Mouse (Mus musculus) cerebellum, adult (tissue): Measurements from ENCODE around the gene Hoxc9.

Source experiments
- ATAC-seq: cut with Nextera tagmentation; 2 replicates; pipeline ENCODE4 v1.9.2; 2017; ENCODE audit warnings: mild to moderate bottlenecking, moderate library complexity, mixed read lengths; ENCODE audit not compliant: insufficient number of reproducible peaks, low FRiP score, low TSS enrichment

The Hoxc9 gene

GRCm38 (mm10) chr15:103015406-103016166 lies 39.3 kb downstream of the Hoxc9 start:
- ATAC-seq: no peak

DNA sequence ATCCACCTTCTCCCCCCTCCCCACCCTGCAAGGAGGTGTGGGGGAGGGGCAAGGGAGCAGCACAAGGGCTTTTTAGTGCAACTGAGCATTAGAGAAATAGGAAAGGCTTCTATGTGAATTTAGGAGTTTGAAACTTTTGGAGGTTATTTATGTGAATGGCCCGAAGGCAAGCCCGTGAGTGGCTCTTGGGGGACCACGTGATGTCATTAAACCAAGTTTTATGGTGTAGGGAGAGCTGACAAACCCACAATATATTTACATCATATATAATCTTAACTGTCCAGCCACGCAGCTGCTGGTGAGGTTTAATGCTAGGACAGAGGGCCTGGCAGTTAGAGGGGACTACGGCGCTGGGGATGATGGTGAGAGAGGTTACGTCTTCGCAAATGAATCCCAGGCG lies 42.4 kb downstream of the Hoxc9 start, which contains the start of gene Hoxc4:
Hoxc4 (plus strand) TSS at position 299 of the 400 bp plus-strand sequence.
- no peak for ATAC-seq

DNA sequence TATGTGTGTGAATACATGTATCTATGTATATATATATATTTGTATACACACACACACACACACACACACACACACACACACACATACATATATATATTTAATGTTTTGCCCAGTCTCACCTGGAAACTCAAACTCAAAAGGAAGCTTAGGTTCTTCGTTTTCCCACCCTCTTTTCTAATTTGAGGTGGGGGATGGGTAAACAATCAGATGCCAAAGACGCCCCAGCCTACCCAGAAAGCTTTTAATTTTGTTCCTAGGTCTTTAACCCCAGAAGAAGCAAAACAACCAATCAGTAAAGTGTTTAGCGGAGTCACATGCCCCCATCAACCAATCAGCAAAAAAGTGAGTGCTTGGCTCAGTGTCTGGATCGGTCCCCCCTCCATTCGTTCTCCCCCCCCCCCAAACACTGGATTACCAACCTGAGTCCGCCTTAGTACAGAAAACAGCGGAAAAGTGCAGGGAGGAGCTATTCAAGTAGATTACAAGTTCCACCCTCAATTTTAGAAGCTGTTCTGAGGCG lies 44.7 kb downstream of the Hoxc9 start:
- ATAC-seq: no peak

- no peak for ATAC-seq
Measured at GRCm38 (mm10) chr15:103021544-103021943, 45.3 kb downstream of the Hoxc9 start.

- no peak for ATAC-seq
Measured at GRCm38 (mm10) chr15:103024131-103024530, 47.9 kb downstream of the Hoxc9 start.

GRCm38 (mm10) chr15:103027266-103028235 lies 51.3 kb downstream of the Hoxc9 start:
- no peak for ATAC-seq

- no peak for ATAC-seq
Measured at GRCm38 (mm10) chr15:103028916-103029512, 52.8 kb downstream of the Hoxc9 start.

DNA sequence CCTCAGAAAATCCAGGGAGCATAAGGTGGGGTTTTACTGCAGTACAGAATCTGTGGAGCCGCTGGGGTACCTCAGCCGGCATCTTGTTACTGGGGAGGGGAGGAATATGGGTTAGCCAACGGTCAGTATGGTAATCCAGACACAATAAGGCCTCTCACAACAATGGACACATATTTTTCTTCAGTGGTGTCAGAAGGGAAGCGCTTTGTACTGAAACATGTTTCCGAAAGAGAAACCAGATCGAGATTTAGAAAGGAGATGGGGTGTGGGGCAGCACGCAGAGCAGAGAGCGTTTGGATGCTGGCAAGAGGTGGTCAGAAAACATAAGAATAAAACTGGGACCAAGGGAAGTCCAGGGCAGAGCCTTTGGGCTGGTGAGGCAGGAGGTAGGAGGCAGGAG lies 53.9 kb downstream of the Hoxc9 start:
- no peak for ATAC-seq

DNA sequence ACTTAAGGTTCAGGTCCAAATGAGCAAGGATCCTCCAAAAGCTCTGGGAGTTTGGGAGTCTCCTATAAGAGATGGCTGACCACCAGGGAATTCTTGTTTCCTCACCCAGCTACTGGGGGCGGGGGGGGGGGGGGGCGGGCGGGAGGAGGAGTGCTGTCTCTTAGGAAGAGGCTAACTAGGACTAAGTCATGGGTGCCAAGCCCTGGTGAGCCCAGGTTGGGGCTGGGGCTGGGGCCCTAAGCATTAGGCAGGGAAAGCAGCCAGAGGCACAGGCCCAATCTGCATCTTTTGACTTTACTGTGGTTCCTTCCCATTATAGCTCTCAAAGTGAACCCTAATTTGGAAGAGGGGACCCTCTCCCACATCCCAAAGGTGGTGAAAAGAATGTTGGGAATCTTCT lies 55.9 kb downstream of the Hoxc9 start:
- no peak for ATAC-seq

- no peak for ATAC-seq
Measured at GRCm38 (mm10) chr15:103032646-103033575, 56.7 kb downstream of the Hoxc9 start.

DNA sequence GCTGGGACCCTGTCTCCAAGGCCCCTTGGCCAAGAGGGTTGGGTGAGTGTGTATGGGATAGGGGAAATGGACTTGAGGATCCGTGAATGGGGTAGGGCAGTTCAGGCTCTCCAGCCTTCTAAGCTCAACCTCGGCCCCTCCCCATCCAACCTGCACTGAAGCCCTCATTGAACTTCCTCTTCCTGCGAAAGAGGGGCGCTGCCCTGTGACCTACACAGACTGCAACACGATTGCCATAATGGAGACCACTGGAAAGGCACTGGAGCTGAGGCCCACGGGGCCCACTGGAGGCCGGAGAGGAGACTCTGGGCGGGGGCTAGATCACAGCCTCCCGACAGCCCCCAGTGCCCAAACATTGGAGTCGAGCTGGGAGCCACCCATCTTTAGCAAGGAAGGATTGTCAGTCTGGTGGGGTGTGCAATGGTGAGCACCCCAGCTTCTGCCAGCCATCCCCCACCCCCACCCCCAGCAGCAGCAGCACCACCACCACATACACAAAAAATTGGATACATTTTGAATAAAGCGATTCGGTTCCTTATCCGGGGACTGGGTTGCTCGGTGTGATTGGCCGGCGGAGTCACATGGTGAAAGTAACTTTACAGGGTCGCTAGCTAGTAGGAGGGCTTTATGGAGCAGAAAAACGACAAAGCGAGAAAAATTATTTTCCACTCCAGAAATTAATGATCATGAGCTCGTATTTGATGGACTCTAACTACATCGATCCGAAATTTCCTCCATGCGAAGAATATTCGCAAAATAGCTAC lies 58.0 kb downstream of the Hoxc9 start:
- ATAC-seq: no peak
